Mouse (Mus musculus) testis, adult 2 months (tissue): ENCODE measurements at regions not wholly inside any gene's neighbourhood (a gene's known extent, or its start where the extent isn't known, plus 50 kb on each side); places are given as distances from the start of the nearest gene placed in this dataset.

Experiments
- H3K27ac ChIP-seq: fragments of 200-500 bp; 2 replicates; pipeline ENCODE4 v1.5.1; 2012; ENCODE audit warnings: low read depth, low read length; ENCODE audit not compliant: control insufficient read depth, insufficient read depth
- H3K27me3 ChIP-seq: fragments of 200-500 bp; 2 replicates; pipeline ENCODE4 v1.6.1; 2012; ENCODE audit warnings: mild to moderate bottlenecking, low read length, moderate library complexity; ENCODE audit not compliant: control insufficient read depth, insufficient read depth
- H3K36me3 ChIP-seq: fragments of 200-500 bp; 2 replicates; pipeline ENCODE4 v1.6.1; 2012; ENCODE audit warnings: mild to moderate bottlenecking, low read length; ENCODE audit not compliant: control insufficient read depth, insufficient read depth
- H3K4me1 ChIP-seq: fragments of 200-500 bp; 2 replicates; pipeline ENCODE4 v1.6.1; 2012; ENCODE audit warnings: low read length; ENCODE audit not compliant: control insufficient read depth, insufficient read depth
- H3K4me3 ChIP-seq: fragments of 200-500 bp; 2 replicates; pipeline ENCODE4 v1.5.1; 2012; ENCODE audit warnings: low read depth, mild to moderate bottlenecking, low read length, moderate library complexity, mixed read lengths; ENCODE audit not compliant: control insufficient read depth
- CTCF ChIP-seq: fragments of 200-500 bp; IDR thresholded peaks from 2 replicates; pipeline ENCODE4 v1.5.1; 2012; ENCODE audit warnings: low read depth, mild to moderate bottlenecking, inconsistent platforms, low read length, moderate library complexity; ENCODE audit not compliant: control insufficient read depth, insufficient read depth, insufficient replicate concordance
- POLR2A ChIP-seq: fragments of 200-500 bp; IDR thresholded peaks from 2 replicates; pipeline ENCODE4 v1.6.1; 2012; ENCODE audit warnings: low read depth, mild to moderate bottlenecking, inconsistent platforms, low read length, moderate library complexity; ENCODE audit not compliant: control insufficient read depth

GRCm38 (mm10) chr10:96545761-96546388 lies 70.9 kb upstream of the Btg1 start:
- H3K27me3 ChIP-seq, result no peaks in the 10 kb centered on the region
- TF ChIP-seq POLR2A (no peak), CTCF (no peak)
- no peak overlapping the region for H3K4me3 ChIP-seq
- no peak overlapping the region for H3K27ac ChIP-seq
- no peaks in the 10 kb centered on the region for H3K36me3 ChIP-seq
- H3K4me1 ChIP-seq, result no peaks in the 10 kb centered on the region

- no peaks in the 10 kb centered on the region for H3K27me3 ChIP-seq
- H3K36me3 ChIP-seq, result no peaks in the 10 kb centered on the region
- H3K4me1 ChIP-seq, result no peaks in the 10 kb centered on the region
- no peak overlapping the region for H3K27ac ChIP-seq
- H3K4me3 ChIP-seq, result no peak overlapping the region
- TF ChIP-seq CTCF, result no peak
- TF ChIP-seq POLR2A, result no peak
Measured at GRCm38 (mm10) chr10:96549651-96550050, 67.2 kb upstream of the Btg1 start.

- no peak overlapping the region for H3K27ac ChIP-seq
- H3K36me3 ChIP-seq, result no peaks in the 10 kb centered on the region
- H3K4me3 ChIP-seq, result no peak overlapping the region
- H3K27me3 ChIP-seq, result no peaks in the 10 kb centered on the region
- no peaks in the 10 kb centered on the region for H3K4me1 ChIP-seq
- TF ChIP-seq POLR2A, result no peak
- TF ChIP-seq CTCF, result no peak
Measured at GRCm38 (mm10) chr10:96550266-96550665, 66.5 kb upstream of the Btg1 start.

DNA sequence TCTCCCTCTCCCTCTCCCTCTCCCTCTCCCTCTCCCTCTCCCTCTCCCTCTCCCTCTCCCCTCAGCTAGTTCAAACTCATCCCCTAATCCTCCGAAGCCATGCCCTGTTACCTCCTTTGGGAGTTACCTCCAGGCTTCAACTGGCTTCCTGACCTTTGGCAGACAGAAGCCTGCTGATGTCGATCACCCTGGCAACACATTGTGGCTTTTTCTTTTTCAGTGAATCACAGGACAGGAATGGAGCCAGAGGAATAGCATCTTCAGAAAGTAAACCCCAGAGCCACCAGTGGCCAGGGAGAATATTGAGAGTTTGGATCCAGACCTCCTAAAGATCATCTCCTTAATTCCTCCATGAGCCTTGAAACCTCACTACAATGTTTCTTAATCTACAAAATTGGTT lies 59.5 kb upstream of the Btg1 start:
- no peak for TF ChIP-seq POLR2A
- TF ChIP-seq CTCF, result no peak
- no peaks in the 10 kb centered on the region for H3K27me3 ChIP-seq
- H3K4me1 ChIP-seq, result no peaks in the 10 kb centered on the region; the same call in 1 of the 2 replicates
- no peak overlapping the region for H3K27ac ChIP-seq
- no peaks in the 10 kb centered on the region for H3K36me3 ChIP-seq
- no peak overlapping the region for H3K4me3 ChIP-seq

DNA sequence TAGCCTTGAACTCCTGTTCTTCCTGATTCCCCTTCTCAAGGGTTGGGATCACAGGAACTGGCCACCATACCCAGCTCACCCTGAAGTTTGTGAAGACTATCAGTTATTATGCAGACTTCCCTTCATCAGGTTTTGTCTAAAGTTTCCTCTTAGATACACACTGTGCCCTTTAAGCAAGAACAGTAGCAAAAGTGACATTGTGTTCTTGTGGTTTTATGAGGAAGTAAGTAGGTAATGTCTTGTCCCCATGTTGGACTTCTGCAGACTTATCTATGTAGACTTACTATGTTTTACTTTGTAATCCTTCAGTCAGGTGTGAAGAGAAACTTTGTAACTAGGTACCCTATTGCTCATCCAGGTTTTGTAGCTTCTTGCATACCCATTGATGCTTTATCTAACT lies 51.5 kb upstream of the Btg1 start:
- Histone ChIP-seq H3K36me3 (no peaks in the 10 kb centered on the region), H3K27ac (no peak overlapping the region), H3K27me3 (no peaks in the 10 kb centered on the region), H3K4me3 (peak overlapping the region; percentile 56), H3K4me1 (no peaks in the 10 kb centered on the region)
- TF ChIP-seq POLR2A (no peak), CTCF (no peak)
